Mouse (Mus musculus): Measurements from ENCODE around the gene Olfr729.

Olfr729 gene

DNA sequence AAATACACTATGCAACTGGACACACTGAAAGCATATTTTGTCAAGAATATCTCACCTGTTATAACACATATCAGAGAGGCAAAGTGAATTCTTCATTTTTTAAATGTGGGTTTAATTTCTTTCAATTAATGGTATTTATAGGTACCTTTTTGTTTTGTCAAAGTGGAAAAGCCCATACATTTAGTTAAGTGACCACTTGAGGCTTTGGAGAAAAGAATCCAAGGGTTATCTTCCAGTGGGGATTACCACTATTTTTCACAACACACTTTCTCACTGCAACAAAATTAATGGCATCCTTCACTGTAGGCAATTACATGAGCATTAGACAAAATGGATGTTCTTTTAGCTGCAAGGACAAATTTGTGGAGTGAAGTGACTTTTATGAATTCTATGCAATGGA lies at the start of gene Olfr729:
Gene Olfr729 (minus strand): TSS at position 101 of the 400 bp plus-strand sequence.
- DNase-seq (ENCODE audit: low spot score in 2 of 2): no peak

- no peak for DNase-seq (ENCODE audit: low spot score in 2 of 2)
These were observed 35.4 kb upstream of the Olfr729 start, which contains the start of gene Olfr730 for GRCm38 (mm10) chr14:50188098-50188497. Gene Olfr730, minus strand, starts transcription at chr14:50188198.

- no peak for DNase-seq (ENCODE audit: low spot score in 2 of 2)
These were observed 10.1 kb downstream of the Olfr729 start, which contains the start of gene Olfr728 for GRCm38 (mm10) chr14:50142580-50142979. Gene Olfr728, minus strand, starts transcription at chr14:50142680.

- DNase-seq (ENCODE audit: low spot score in 2 of 2): no peak
These were observed 29.8 kb downstream of the Olfr729 start, which contains the start of gene Olfr727 for GRCm38 (mm10) chr14:50122886-50123285. Gene Olfr727, plus strand, starts transcription at chr14:50123186.

All from left cerebral cortex, adult 9 months (tissue).